Mouse (Mus musculus) kidney, postnatal 14 days (tissue): ENCODE data around the gene Gpm6a.
"Not testable (repeated sequence)": the region's sequence is repeated elsewhere in the genome, so short reads cannot be mapped to it uniquely, and the experiment has no call there.

Source experiments
- DNase-seq: peaks from one replicate; pipeline ENCODE4 v3.0.0; 2022; ENCODE audit warnings: mixed read lengths

The Gpm6a gene

GRCm38 (mm10) chr8:55017071-55017470 is 62.4 kb downstream of the Gpm6a start:
- DNase-seq, result no peak

- no peak for DNase-seq
Measured at GRCm38 (mm10) chr8:55025851-55026660, 71.4 kb downstream of the Gpm6a start.

- DNase-seq, result no peak
Measured at GRCm38 (mm10) chr8:55026661-55027000, 72.0 kb downstream of the Gpm6a start.

- DNase-seq, result no peak
Measured at GRCm38 (mm10) chr8:55028371-55028770, 73.7 kb downstream of the Gpm6a start.

GRCm38 (mm10) chr8:55031099-55031498 is 76.5 kb downstream of the Gpm6a start:
- DNase-seq, result no peak

- DNase-seq, result no peak
Measured at GRCm38 (mm10) chr8:55034309-55034708, 79.7 kb downstream of the Gpm6a start.

- no peak for DNase-seq
Measured at GRCm38 (mm10) chr8:55035416-55035815, 80.8 kb downstream of the Gpm6a start.

- DNase-seq, result no peak
Measured at GRCm38 (mm10) chr8:55042955-55043354, 88.3 kb downstream of the Gpm6a start.

- no peak for DNase-seq
Measured at GRCm38 (mm10) chr8:55048396-55048795, 93.8 kb downstream of the Gpm6a start.

- no peak for DNase-seq
Measured at GRCm38 (mm10) chr8:55049979-55050378, 95.3 kb downstream of the Gpm6a start.

- not testable (repeated sequence) for DNase-seq
Measured at GRCm38 (mm10) chr8:55068811-55069210, 114.2 kb downstream of the Gpm6a start.

GRCm38 (mm10) chr8:55073481-55073880 is 118.8 kb downstream of the Gpm6a start:
- DNase-seq, result peak; percentile 2

GRCm38 (mm10) chr8:55102195-55102594 is 147.6 kb downstream of the Gpm6a start:
- no peak for DNase-seq

GRCm38 (mm10) chr8:55103065-55103464 is 148.4 kb downstream of the Gpm6a start:
- no peak for DNase-seq

- no peak for DNase-seq
Measured at GRCm38 (mm10) chr8:55103891-55104481, 149.3 kb downstream of the Gpm6a start.
